Mouse (Mus musculus) cerebellum, postnatal 36 days (tissue): ENCODE data around the gene Cnot11.

Source experiments
- DNase-seq, 2 experiments: peaks; one replicate each; pipeline ENCODE4 v3.0.0; 2021 to 2022; ENCODE audit warnings: mixed read lengths in 2 of 2

The Cnot11 gene

DNA sequence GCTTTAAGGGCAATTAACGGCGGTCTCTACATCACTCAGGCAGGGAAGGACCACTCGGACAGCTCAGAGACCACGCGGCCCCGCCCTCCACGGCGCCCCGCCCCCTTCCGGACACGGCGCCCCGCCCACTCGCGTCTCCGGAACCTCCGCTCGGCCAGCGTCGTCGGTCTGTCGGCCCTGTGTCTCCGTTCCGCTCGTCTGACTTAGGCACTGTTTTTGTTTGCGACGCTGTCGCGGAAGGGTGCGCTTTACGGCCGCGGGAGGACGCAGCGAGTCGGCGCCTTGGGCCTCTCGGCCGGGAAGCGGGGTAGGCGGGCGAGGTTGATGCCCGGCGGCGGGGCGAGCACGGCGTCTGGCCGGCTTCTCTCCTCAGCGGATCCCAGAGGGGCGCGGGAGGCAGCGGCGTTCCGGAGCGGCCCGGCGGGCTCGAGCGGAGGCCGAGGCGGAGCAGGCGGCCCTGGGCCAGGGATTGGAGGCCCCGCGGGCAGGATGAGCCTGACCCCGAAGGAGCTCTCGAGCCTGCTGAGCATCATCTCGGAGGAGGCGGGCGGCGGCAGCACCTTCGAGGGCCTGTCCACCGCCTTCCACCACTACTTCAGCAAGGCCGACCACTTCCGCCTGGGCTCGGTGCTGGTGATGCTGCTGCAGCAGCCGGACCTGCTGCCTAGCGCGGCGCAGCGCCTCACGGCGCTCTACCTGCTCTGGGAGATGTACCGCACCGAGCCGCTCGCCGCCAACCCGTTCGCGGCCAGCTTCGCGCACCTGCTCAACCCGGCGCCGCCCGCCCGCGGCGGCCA is 921 bp downstream of the Cnot11 start:
- DNase-seq = peak; percentile 99

DNA sequence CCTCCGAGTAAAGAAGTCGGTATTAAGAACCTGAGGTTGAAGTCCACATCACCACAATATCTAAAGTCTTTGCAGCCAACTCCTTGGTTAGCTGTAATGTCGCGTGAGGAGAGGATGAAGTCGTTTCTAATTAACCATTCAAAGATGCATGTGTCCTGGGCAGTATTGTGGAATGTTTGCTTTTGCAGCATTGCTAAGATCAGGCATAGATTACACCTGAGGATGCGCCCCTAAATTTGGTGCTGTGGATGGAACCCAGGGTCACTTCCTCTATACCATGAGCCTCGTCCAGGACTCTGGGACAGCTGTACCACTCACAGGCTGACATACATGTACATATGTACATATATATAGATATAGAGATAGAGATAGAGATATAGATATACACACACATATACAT is 1.9 kb downstream of the Cnot11 start:
- DNase-seq = no peak

DNA sequence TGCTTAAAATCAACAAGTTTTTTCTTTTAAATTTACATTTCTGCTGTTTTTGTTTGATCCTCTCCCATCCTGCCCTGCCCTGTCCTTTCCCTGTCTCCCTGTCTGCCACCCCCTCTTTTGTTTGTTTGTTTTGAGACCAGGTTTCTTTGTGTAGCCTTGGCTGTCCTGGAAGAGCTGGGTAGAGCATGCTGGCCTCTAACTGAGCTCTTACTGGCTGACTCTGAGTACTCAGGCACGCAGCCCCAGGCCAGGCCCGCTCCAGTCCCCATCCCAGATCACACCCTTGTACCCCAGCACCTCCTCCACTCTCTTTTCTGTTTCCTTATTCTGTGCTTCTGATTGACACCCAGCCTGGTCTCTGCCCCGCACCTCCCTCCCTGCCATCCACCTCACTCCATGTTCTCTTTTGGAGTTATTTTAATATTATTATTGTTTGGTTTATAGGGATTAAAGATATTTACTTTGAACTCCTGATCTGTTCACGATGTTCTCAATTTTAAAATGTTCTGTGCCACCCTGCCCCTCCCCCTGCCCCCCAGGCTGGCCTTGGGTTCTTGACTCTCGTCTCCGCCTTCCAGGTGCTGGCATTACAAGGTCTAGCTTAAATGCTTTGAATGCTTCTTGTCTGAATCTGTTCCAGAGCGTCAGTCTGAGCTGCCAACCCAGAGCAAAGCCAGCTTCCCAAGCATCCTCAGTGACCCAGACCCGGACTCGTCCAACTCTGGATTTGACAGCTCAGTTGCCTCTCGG is 3.0 kb downstream of the Cnot11 start:
- DNase-seq = no peak

DNA sequence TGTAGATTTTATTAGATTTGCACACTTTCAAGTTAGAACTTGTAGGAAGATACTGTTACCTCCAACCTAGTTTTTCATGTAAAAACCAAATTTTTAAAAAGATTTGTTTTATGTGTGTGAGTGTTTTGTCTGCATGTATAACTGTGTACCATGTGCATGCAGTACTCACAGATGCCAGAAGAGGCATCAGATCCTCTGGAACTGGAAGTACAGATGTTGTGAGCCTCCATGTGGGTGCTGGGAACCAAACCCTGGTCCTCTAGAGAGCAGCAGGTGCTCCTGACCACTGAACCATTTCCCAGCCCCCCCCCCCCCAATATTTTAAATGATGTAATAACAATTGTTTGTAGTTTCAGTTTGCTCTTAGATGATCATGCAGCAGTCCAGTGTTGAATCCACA is 5.8 kb downstream of the Cnot11 start:
- DNase-seq = no peak

DNA sequence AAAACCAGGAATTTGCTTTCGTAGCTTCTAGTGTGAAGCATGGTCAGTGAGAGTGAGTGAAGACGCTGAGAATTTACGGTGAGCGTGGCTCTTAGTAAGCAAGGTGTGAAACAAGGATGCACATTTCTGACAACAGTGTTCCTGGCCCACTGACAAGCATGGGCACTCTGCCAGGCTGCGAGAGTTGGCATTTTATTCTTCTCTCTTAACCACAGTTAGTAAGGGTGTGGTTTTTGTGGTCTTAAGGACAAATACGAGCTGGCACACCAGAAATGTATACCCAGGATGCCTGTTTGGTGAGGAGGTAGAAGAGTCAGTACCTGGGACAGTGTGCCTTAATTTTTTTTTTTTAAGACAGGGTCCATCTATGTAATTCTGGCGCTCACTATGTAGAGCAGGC is 10.8 kb downstream of the Cnot11 start:
- peak; percentile 54 to 55 for DNase-seq

DNA sequence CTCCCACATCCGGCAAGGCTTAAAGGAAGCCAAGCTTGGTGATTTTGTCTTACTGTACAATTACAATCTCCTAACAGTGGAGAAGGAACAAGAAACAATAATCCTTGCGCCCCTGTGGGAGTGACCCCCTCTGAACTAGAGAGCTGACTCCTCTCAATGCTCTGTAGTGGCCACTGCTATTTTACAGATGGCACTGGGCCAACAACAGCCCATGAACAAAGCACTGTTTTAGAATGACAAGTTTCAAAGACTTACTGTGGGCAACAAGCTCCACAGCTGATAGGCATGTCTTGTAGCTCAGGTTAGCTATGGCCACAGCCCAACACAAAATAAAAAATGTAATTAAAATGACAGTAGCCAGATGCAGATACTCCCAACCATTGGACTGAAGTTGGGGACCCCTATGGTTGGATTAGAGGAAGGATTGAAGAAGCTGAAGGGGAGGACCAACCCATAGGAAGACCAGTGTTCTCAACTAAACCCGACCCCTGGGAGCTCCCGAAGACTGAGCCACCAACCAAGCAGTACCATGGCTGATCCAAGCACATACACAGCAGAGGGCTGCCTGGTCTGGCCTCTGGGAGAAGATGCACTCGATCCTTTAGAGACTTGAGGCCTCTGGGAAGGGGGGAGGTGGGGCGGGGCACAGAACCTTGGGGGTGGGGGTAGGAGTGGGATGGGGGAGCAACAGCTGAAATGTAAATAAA is 11.5 kb downstream of the Cnot11 start:
- no peak for DNase-seq

DNA sequence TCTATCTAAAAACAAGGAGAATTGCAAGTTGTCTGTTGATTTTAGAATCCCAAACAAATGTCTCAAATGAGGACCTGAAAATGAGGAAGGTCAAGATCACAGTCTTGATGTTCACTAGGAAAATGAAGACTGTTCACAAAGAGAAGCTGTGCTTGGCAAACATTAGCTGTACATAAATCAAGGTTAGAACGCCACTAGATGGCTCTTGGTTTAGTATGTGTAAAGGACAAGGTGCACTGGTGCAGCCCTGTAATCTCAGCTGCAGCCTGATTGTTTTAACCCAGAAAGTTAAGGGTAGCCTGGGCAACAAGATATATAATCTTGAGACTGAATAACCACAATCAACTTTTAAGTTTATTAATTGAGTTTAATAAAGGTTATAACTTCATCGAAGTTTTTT is 12.4 kb downstream of the Cnot11 start:
- DNase-seq = no peak

DNA sequence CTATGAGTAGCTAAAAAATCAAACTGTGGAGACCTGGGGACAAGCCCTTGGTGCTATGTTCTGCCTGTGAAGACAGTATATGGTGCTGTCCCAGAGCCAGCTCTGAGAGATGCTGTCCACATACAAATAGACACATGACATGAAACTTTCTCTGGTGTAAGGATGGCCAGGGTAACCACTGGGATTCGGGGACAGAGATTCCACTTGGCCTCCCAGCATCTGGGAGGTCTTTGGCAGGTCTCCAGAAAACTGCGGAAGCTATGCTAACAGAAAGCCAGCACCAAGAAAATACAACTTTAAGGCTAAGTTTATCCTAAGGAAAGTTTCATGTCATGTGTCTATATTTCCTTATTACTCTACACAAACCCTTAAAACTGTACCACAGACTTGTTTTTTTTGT is 15.0 kb downstream of the Cnot11 start:
- no peak for DNase-seq

DNA sequence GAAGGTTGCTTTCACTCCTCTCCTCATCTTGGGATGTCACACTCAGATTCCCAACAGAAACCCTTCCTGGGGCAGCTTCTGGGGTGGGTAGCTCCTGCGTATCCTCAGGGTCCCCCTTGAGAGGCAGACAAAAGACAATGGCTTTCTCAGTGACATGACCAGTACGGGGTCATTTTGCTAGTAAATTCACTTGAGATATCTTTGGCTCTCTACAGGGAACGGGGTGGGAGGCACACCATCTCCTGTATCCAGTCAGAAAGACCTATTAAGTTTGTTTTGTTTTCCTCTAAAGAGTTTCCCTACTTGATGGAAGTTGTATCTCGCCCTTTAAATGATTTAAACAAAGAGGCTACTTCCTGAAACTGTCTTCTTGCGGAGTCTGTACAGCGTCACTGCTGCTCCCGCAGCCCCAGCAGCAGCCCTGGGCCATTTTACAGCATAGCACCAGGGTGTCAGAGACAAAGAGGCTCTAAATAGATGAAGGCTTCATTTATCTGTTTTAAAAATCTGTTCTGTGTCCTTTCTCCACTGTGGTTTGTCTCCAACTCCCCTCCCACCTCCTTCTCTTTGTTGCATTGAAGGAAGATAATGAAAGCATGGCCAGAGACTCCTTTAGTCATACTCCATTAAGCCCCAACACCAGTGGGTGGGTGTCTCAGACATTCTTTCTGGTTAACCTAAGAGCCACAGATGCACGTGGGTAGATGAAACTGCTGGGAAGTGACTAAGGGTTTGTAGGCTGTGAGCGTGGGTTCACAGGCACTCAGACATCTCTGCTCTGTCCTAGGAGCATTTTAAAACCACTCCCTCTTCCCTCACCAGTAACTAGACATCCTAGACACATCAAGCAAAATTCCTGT is 21.0 kb downstream of the Cnot11 start:
- no peak for DNase-seq

DNA sequence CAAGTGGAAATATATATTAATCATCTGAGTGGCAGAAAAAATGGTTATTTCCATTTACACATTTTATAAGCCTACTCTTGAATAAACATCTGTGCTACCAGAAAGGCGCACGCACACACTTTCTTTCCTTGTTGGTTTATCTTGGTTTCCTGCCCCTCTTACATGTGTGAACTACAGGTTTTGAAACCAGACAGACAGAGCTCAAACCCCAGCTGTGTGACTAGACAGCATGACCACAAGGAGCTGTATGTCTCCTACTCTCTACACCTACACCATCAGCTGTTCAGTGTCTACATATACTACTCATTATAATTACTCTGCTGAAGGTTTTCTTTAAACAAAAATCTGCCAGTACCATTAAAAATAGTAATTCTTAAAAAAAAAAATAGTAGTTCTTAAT is 24.2 kb downstream of the Cnot11 start:
- DNase-seq = no peak

DNA sequence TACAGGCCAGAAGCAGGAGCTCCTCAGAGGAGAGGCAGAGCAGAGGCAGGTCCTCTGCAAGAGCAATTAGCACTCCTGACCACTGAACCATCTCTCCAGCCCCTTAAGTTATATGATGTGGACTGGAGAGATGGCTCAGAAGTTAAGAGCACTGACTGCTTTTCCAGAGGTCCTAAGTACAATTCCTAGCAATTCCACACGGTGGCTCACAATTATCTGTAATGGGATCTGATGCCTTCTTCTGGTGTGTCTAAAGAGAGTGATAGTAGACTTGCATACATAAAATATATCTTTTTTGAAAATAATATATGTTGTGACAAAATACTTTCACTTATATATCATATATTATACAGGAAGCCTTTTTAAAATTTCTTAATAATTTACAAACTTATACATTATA is 27.1 kb downstream of the Cnot11 start:
- no peak for DNase-seq

DNA sequence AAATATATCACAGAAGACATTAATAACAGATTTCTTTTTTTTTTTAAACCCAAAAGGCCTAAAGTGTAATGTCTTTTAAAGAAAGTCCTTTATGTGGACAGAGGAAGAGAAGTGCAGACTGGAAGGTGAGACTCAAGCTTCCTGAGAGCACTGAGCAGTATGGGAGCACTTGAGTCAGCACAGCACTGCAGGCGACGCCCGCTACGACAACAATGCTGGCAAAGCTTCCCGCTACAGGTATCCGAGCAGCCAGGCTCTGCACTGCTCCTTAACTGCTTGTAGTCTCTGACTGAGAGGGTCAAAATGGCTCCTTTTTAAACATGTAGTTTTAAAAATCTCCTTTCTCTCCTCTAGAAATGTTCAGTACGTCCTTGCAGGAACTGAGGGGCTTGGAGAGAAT is 28.4 kb downstream of the Cnot11 start:
- no peak for DNase-seq

DNA sequence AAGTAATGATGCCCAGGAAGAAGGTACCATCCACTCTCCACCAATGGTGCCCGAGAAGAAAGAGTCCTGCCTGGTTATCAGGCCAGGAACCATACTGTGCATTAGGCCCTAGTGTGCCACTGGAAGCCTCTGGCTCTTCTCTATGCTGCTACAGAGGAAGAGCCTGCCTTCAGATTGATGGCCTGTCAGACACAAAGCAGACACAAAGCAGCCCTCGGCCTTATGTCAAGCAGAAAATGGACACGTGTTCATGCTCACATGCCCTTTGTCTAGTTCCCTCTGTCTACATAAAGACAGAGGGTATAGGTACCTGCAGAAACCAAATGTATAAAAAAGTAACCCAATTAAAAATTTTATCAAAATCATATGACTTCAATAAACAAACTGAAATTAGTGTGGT is 29.8 kb downstream of the Cnot11 start:
- no peak for DNase-seq

DNA sequence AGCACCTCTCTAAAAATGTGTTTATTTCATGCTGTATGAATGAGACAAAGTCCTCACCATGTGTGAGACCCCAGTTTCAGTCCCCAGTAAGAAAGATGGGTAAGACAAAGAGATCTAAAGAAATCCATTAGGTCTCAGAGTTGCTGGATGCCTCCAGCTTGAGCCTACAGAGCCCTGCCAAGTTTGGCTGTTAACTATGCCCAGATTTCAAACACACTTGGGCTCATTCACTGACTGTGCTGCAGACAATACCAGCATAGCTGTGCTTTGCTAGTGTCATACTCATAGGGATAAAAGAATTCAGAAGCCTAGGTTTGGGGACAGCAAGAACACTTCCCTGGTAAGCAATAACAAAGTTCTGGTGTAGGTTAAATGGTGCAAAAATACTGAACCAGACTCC is 33.3 kb downstream of the Cnot11 start:
- no peak for DNase-seq

DNA sequence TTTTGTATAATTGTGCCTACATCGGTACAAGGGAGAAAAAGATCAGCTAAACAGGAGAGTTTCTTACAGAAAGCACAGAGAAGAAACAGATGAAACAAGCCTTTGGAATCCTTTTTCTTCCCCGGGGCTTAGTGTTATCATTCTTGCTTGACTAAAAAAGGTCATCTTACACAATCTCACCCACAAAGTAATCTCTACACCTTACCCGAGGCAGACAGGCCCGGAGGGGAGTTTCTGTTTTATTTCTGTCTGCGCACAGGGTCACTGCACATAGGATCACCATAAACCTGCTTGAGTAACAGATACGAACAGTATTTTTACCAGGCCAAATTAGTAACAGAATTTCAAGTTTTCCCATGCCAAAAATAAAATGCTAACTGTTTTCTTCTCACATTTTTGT is 36.9 kb downstream of the Cnot11 start:
- DNase-seq = no peak

DNA sequence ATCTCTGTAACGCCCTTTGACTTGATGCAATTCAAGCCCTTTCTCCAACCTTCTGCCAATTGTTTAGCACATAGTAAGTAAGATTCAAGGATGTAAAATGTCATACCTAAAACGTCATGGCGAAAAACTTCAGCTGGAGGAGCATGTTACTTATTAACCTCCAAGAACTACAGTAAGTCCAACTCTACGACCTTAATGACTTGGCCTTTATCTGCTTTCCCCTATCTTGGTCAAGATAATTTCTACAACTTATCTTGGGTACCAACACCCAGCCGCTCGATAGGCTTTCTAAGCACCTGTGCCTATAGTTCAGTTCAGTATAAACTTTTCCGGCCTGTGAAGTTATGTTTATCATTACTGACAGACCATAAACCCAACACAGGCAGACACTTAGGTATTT is 39.1 kb downstream of the Cnot11 start:
- DNase-seq = no peak

DNA sequence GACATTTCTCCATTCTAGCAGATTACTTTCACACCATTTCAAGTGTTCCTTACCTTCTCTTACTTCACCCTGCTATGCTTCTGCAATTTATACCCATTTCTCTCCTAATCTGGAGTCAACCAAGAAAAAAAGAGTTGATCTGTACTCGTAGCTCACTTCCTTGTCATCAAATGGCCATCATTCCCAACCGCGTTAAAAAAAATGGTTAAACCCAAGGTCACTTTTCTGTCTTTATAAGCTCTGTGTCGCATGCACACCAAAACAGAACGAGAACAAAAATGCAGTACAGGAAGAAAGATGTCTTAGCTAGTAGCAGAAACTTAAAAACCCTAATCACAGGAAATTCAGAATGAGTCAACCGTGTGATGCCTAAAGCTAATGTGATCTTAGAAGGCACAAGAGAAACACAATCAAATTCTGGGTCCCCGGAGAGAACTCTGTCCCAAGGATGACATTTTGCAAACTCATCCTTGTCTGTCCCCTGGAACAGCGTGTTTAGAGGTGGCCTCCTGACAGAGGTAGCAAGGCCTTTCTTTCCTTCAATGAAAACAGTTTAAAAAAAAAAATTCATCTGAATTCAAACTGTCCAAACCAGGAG is 41.1 kb downstream of the Cnot11 start:
- no peak for DNase-seq

DNA sequence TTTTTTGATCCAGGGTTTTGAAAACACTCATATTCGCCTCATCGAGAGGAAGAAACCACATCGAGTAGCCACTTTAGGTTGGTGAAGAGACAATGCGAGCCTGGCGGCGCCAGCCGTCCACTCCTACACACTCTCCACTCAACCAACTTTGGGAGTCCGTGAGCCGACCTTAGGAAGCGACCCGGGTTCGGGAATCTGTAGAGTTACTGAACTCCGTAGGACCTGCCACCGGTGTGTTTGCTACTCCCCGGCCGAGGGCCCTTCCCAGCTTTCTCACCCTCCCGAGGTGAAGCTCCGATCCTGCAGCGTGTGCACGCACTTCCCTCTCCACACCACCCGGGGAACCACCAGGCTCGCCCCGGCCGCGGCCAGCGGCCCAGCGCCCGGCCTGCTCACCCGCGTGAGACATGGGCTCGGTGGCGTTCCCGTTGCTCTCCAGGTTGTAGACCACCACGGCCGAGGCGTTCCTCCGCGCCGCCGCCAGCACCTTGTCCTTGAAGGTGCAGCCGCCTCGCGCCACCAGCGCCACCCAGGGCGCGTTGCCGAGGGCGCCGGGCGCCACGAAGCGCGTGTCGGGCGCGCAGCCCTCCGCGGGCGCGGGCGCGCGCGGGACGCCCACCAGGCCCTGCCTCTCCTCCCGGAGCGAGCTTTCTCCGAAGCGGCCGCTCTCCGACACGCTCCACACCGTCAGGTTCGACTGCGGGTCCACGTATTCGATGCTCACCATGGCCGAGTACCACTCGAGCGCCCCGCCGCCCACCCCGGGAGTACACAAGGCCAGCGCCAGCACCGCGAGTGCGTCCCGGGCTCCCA is 41.8 kb downstream of the Cnot11 start:
- peak in 1 of 2 experiments; percentile 60 for DNase-seq

DNA sequence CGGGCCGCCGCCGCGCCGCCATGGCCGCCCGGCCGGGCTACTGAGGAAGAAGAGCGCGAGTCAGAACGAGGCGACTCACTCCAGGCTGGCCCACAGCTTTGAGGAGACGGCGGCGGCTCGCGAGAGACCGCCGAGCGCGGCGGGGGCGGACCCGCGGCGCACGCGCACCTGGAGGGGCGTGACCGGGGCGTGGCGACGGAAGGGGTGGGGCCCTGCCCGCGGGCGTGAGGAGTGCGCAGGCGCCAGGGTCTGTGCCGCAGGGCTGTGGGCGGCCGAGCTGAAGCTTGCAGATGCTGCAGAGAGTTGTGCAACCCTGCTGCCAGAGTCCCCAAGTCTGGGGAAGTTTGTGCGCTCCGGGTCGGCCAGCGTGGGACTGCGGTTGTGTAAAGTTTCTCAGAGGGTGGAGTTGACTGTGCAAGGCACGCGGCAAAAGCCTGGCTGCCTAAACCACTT is 42.5 kb downstream of the Cnot11 start, which contains the start of gene Rnf149:
TSS of gene Rnf149 (minus strand) at position 153 of the 453 bp plus-strand sequence.
- peak; percentile 92 to 96 for DNase-seq

DNA sequence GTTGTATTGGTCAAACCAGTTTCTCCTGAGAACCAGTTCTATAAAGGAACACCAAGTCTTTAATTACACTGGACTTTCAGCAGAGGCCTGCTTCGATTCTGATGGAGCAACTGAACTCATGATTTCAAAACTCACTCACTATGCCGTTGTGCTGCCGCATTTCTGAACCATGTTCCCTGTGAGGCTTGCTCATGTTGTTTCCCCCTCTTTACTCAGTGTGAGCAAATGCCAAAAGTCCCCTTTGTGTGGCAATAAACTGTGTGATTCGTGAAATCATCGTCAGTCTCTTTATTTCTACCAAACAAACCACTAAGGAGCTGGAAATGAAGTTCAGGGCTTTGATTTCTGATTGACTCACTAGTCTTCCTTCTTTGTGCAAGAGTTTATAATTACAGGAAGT is 43.7 kb downstream of the Cnot11 start:
- DNase-seq = no peak

DNA sequence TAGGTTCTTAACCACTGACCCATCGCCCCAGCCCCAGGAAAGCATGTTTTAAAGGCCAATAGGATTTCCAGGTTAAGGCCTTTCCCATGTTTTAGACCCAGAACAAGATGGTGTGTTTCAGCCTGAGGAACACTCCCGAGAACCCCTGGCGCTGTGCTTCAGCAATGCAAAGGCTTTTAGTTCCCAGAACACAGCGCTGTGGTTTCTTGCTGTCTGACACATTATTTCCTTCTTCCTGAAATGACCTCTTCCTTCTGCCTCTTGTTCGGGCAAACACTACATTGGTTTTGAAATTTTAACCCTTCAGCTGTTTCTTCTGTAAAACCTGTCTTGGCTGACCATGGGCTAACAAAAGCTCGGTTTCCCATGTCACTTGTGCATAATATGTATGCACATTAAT is 44.3 kb downstream of the Cnot11 start:
- DNase-seq = no peak
